Comparison of ENCODE assay signal across 28 mouse cellular contexts in the genomic region with DNA sequence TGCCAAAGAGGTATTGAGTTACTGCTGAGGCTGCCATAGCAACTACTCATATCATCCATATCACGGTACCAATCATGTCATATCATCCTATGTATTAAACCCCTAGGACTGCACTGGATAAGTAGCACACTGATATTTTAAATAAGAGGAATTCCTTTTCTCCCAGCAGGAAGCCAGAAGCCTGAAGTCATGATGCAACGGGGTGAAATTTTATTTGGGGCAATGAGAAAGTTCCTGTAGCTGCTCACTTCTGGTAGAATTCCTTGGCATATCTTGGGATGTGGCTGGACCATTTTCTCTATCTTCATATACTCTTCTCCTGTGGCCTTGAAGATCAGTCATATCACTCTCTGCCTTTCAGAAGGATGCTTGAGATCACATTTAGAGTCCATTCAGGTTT.
DNase-seq lines count a peak whose midpoint lies in the region; ATAC-seq and TF ChIP-seq lines count a peak whose summit lies in the region.
"Had no signal": no experiment of that assay in that cellular context is flagged by ENCODE, and none has a peak within 500 bp of the region (broad histone marks: within the 10 kb centered on the region; RNA-seq: fewer than 3 reads in every experiment).

No protein-coding gene starts in this region.

- H3K4me2 ChIP-seq in midbrain, embryonic 16.5 days (ENCODE audit: low read length): no peak overlapping the region
- no peak overlapping the region for H3K4me2 ChIP-seq in midbrain, postnatal 0 days (ENCODE audit: low read depth, low read length, poor library complexity, severe bottlenecking)
- H3K4me2 ChIP-seq in lung, postnatal 0 days (replicated peaks; ENCODE audit: low read depth, low read length): no peak overlapping the region
- H3K4me2 ChIP-seq: embryonic facial prominence, embryonic 12.5 days; forebrain, embryonic 12.5 days had no signal

- ATAC-seq in midbrain, embryonic 16.5 days: no peak
- no peak for ATAC-seq in midbrain, postnatal 0 days (ENCODE audit: low FRiP score)
- ATAC-seq in lung, postnatal 0 days: no peak
- ATAC-seq: activated CD4-positive, CD25-positive, alpha-beta regulatory T cell, adult 4 months; CD4-positive, CD25-positive, alpha-beta regulatory T cell, adult 4 months; forebrain, embryonic 14.5 days; forebrain, embryonic 16.5 days; Patski had no signal

- H3K36me3 ChIP-seq in midbrain, embryonic 16.5 days (ENCODE audit: control insufficient read depth, insufficient read depth, low read length): no peaks in the 10 kb centered on the region
- H3K36me3 ChIP-seq in midbrain, postnatal 0 days (ENCODE audit: insufficient read depth, low read length): no peaks in the 10 kb centered on the region
- H3K36me3 ChIP-seq in lung, postnatal 0 days (ENCODE audit: insufficient read depth, low read length): no peaks in the 10 kb centered on the region
- H3K36me3 ChIP-seq: embryonic facial prominence, embryonic 10.5 days; embryonic facial prominence, embryonic 12.5 days; forebrain, embryonic 10.5 days; forebrain, embryonic 12.5 days; G1E had no signal

- H3K9me3 ChIP-seq in midbrain, embryonic 16.5 days (replicated peaks; ENCODE audit: control insufficient read depth, low read length, poor library complexity, severe bottlenecking): no peaks in the 10 kb centered on the region
- no peaks in the 10 kb centered on the region for H3K9me3 ChIP-seq in midbrain, postnatal 0 days (ENCODE audit: low read length)
- H3K9me3 ChIP-seq in lung, postnatal 0 days (ENCODE audit: low read length): no peaks in the 10 kb centered on the region
- H3K9me3 ChIP-seq: embryonic facial prominence, embryonic 10.5 days; embryonic facial prominence, embryonic 12.5 days; forebrain, embryonic 10.5 days; forebrain, embryonic 12.5 days; G1E had no signal

- DNase-seq in midbrain, postnatal 0 days (ENCODE audit: low spot score): no peak
- peak; percentile 61 for DNase-seq in MN1 (ENCODE audit: low spot score)
- no peak for DNase-seq in frontal cortex, adult 2 months (ENCODE audit: extremely low spot score in 1 of 2, low spot score in 1 of 2)
- DNase-seq in lung, postnatal 0 days (ENCODE audit: low spot score): no peak
- DNase-seq in gastrocnemius, postnatal 14 days: no peak
- DNase-seq: adrenal gland, adult 8-10 months; adrenal gland, postnatal 14 days; adrenal gland, postnatal 36 days; B cell, adult 2 months; cerebellum, adult 11-12 months; cerebellum, adult 2 months; cerebellum, adult 9-10 months; cerebellum, postnatal 10 days; cerebellum, postnatal 25 days had no signal

- peaks cover 26% of the 10 kb centered on the region for H3K4me1 ChIP-seq in midbrain, embryonic 16.5 days (ENCODE audit: control insufficient read depth, insufficient read depth, low read length)
- peaks cover 8% of the 10 kb centered on the region for H3K4me1 ChIP-seq in midbrain, postnatal 0 days (ENCODE audit: insufficient read depth, low read length)
- H3K4me1 ChIP-seq in embryonic fibroblast, embryonic 13.5 days (ENCODE audit: control insufficient read depth, insufficient read depth, low read length): no peaks in the 10 kb centered on the region
- H3K4me1 ChIP-seq in lung, postnatal 0 days (ENCODE audit: insufficient read depth, low read depth, low read length): no peaks in the 10 kb centered on the region
- H3K4me1 ChIP-seq: embryonic facial prominence, embryonic 10.5 days; embryonic facial prominence, embryonic 12.5 days had no signal

- TF ChIP-seq POLR2A in embryonic fibroblast, embryonic 13.5 days (IDR thresholded peaks at IDR 0.05; ENCODE audit: low read depth, low read length): no peak

- 76% methylated on average over 2 of the region's 2 CpGs for WGBS in midbrain, embryonic 16.5 days
- WGBS in midbrain, postnatal 0 days: 75% methylated on average over 2 of the region's 2 CpGs
- WGBS in lung, postnatal 0 days: 85% methylated on average over 2 of the region's 2 CpGs

- H3K27ac ChIP-seq in midbrain, embryonic 16.5 days (ENCODE audit: low read length): 0 out of 2 replicates have a peak overlapping the region, but pooled peaks have one; percentile 11
- no peak overlapping the region for H3K27ac ChIP-seq in midbrain, postnatal 0 days (ENCODE audit: low read depth, low read length)
- peak overlapping the region; percentile 48 for H3K27ac ChIP-seq in embryonic fibroblast, embryonic 13.5 days (ENCODE audit: insufficient read depth, low read length)
- no peak overlapping the region for H3K27ac ChIP-seq in lung, postnatal 0 days (ENCODE audit: low read length)
- H3K27ac ChIP-seq: embryonic facial prominence, embryonic 10.5 days; embryonic facial prominence, embryonic 12.5 days; forebrain, embryonic 10.5 days; forebrain, embryonic 12.5 days had no signal

- no peak overlapping the region for H3K4me3 ChIP-seq in midbrain, embryonic 16.5 days (ENCODE audit: low read depth, low read length)
- no peak overlapping the region for H3K4me3 ChIP-seq in midbrain, postnatal 0 days (ENCODE audit: low read depth, low read length)
- H3K4me3 ChIP-seq in embryonic fibroblast, embryonic 13.5 days (ENCODE audit: insufficient read depth, low read length): no peak overlapping the region
- H3K4me3 ChIP-seq in lung, postnatal 0 days (ENCODE audit: low read depth, low read length): no peak overlapping the region
- H3K4me3 ChIP-seq: embryonic facial prominence, embryonic 10.5 days; embryonic facial prominence, embryonic 12.5 days; erythroblast, embryonic 14.5 days; forebrain, embryonic 10.5 days; forebrain, embryonic 12.5 days had no signal

- no peak for TF ChIP-seq EP300 in lung, postnatal 0 days (IDR thresholded peaks at IDR 0.05)

- intact Hi-C loops in gastrocnemius, postnatal 14 days (cut with DNase I; ENCODE audit: low total_unique reads): no loop called here

- no peak overlapping the region for H3K9ac ChIP-seq in midbrain, embryonic 16.5 days (ENCODE audit: low read depth, low read length)
- H3K9ac ChIP-seq in midbrain, postnatal 0 days (replicated peaks; ENCODE audit: low read length, poor library complexity, severe bottlenecking): no peak overlapping the region
- no peak overlapping the region for H3K9ac ChIP-seq in lung, postnatal 0 days (replicated peaks; ENCODE audit: low read depth)
- H3K9ac ChIP-seq: embryonic facial prominence, embryonic 12.5 days; forebrain, embryonic 12.5 days had no signal

- no peak for TF ChIP-seq CTCF in midbrain, postnatal 0 days (IDR thresholded peaks at IDR 0.05)
- no peak for TF ChIP-seq CTCF in embryonic fibroblast, embryonic 13.5 days (IDR thresholded peaks at IDR 0.05; ENCODE audit: borderline replicate concordance, insufficient read depth, low read length)
- no peak for TF ChIP-seq CTCF in lung, postnatal 0 days (IDR thresholded peaks at IDR 0.05)

- H3K27me3 ChIP-seq in midbrain, embryonic 16.5 days (ENCODE audit: control insufficient read depth, insufficient read depth, low read depth, low read length): no peaks in the 10 kb centered on the region
- H3K27me3 ChIP-seq in midbrain, postnatal 0 days (ENCODE audit: insufficient read depth, low read length): no peaks in the 10 kb centered on the region
- no peaks in the 10 kb centered on the region for H3K27me3 ChIP-seq in lung, postnatal 0 days (replicated peaks; ENCODE audit: insufficient read depth, low read length)
- H3K27me3 ChIP-seq: CH12.LX; embryonic facial prominence, embryonic 12.5 days; forebrain, embryonic 12.5 days had no signal

Comparison
In these comparisons a context has a peak if more than half of its experiments do, and no peak if none do; other contexts are left out.
1. H3K27ac ChIP-seq: peak in midbrain, embryonic 16.5 days (single experiment) and embryonic fibroblast, embryonic 13.5 days (single experiment); none in midbrain, postnatal 0 days (single experiment) and lung, postnatal 0 days (single experiment).